Mouse (Mus musculus) C2C12 (cell line): Measurements from ENCODE around the gene Zfp53.

ENCODE experiments used
- CTCF ChIP-seq: IDR thresholded peaks from one replicate; pipeline ENCODE4 v1.5.1; 2011; ENCODE audit not compliant: control insufficient read depth, insufficient read depth, insufficient read length
- FOSL1 ChIP-seq: IDR thresholded peaks from one replicate; pipeline ENCODE4 v1.8.0; 2011; ENCODE audit warnings: mild to moderate bottlenecking, low read length; ENCODE audit not compliant: poor library complexity, insufficient read depth, severe bottlenecking
- MAX ChIP-seq: IDR thresholded peaks from one replicate; pipeline ENCODE4 v1.6.1; 2011; ENCODE audit warnings: mild to moderate bottlenecking, control low read depth
- MYOD1 ChIP-seq: IDR thresholded peaks from one replicate; pipeline ENCODE4 v1.6.1; 2011; ENCODE audit warnings: low read depth; ENCODE audit not compliant: control insufficient read depth, insufficient read length
- MYOG ChIP-seq: IDR thresholded peaks from one replicate; pipeline ENCODE4 v1.6.1; 2011; ENCODE audit not compliant: control insufficient read depth, insufficient read length; ENCODE audit errors: extremely low read depth
- USF1 ChIP-seq: IDR thresholded peaks from one replicate; pipeline ENCODE4 v1.6.1; 2011; ENCODE audit warnings: low read depth, mild to moderate bottlenecking, control low read depth, moderate library complexity

DNA sequence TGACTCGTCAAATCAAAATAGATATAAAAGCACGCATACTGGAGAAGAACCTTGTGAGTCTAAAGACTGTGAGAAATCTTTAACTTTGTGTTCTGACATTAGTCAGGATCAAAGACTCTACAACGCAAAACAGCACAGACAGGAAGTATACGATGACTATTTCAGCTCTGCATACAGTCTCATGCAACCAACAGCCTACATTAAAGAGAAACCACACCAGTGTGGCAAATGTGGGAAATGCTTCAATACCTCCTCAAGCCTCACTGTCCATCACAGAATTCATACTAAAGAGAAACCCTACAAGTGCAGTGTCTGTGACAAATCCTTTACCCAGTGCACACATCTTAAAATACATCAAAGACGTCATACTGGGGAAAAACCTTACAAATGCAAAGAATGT, 25.2 kb upstream of the Zfp53 start:
- TF ChIP-seq CTCF (no peak), MAX (no peak), USF1 (no peak), FOSL1 (no peak), MYOD1 (no peak), MYOG (no peak)
